Comparison of ENCODE assay signal across 8 mouse cellular contexts in the genomic region with DNA sequence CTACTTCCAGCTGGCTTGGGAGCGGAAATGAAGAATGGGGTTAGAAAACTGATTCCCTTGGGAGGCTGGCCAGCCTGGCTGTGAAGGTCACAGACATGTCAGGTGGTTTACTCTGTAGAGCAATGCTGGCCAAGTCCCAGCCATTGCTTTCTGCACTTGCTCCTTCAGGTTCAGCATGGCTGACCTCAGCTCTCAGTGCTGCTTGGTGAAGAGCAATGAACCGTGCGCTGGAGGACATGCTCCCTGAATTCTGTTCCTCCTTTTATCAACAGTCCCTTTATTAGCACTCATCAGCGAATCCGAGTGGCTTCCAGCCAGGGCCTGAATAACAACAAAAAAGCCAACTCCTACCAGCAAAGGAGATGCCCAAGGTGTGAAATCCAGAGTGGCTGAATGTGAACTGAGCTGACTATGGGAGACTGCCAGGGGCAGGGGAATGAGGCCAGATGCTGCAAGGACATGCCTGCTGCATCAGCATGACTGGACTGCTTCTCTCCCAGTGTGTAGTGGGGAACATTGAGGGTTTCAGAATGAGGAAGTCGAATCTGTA. TPM values are rescaled to one million over a fixed set of nuclear protein-coding genes. Genes with fewer than 3 reads are reported as not detected.
A peak's percentile ranks its signal among the peaks of the same experiment; 100 is the strongest.
DNase-seq lines count a peak whose midpoint lies in the region; ATAC-seq lines count a peak whose summit lies in the region.

No protein-coding gene starts in this region.

- intact Hi-C loops in heart, postnatal 10 days (cut with DNase I) = loop anchor here (5.0 kb wide), 1 partner anchor 40 kb away; no protein-coding TSS in a partner anchor

- DNase-seq in urinary bladder, postnatal 14 days (ENCODE audit: low spot score) = peak; percentile 7
- no peak for DNase-seq in urinary bladder, postnatal 10 days (ENCODE audit: low spot score)
- DNase-seq in cerebellum, postnatal 25 days = peak; percentile 14 to 40
- peak; percentile 51 to 62 for DNase-seq in heart, postnatal 10 days
- DNase-seq in kidney, postnatal 4 days = peak; percentile 53 to 70
- DNase-seq in skeletal muscle tissue, adult 2 months (ENCODE audit: low read depth, low spot score) = peak; percentile 82

- peak; percentile 95 for ATAC-seq in megakaryocyte, adult 5-6 weeks (ENCODE audit: poor library complexity, severe bottlenecking)
- no peak for ATAC-seq in megakaryocyte-erythroid progenitor cell, adult 5-6 weeks (replicated peaks; ENCODE audit: low FRiP score, low TSS enrichment, poor library complexity, severe bottlenecking)

RNA-seq across cellular contexts. Expression of a gene that starts 10.3 kb away (rescaled TPM):
- 1 to 10 TPM; 2.9 to 9.4 TPM for total RNA-seq in heart, postnatal 10 days (2021)
- 48.9 and 55.2 TPM in 2 replicates for total RNA-seq in megakaryocyte, adult 5-6 weeks (2015)
- 36.2 and 37.2 TPM in 2 replicates for total RNA-seq in megakaryocyte, adult 5-6 weeks (2017)
- not detected in 2 replicates for total RNA-seq in megakaryocyte-erythroid progenitor cell, adult 5-6 weeks (2014; fragmentation: Nextera tagmentation)
- not detected in 2 replicates for total RNA-seq in megakaryocyte-erythroid progenitor cell, adult 5-6 weeks (2017)

RNA-seq across cellular contexts. Expression of a gene that starts 14.2 kb away (rescaled TPM):
- not detected for total RNA-seq in heart, postnatal 10 days (2021)
- 0.62 and 1.8 TPM in 2 replicates for total RNA-seq in megakaryocyte, adult 5-6 weeks (2015)
- total RNA-seq in megakaryocyte, adult 5-6 weeks (2017) = 0.18 TPM in 1 of 2 replicates, not detected in the other
- not detected in 2 replicates for total RNA-seq in megakaryocyte-erythroid progenitor cell, adult 5-6 weeks (2014; fragmentation: Nextera tagmentation)
- total RNA-seq in megakaryocyte-erythroid progenitor cell, adult 5-6 weeks (2017) = not detected in 2 replicates

RNA-seq across cellular contexts. Expression of a gene that starts 55.0 kb away (rescaled TPM):
- not detected for total RNA-seq in heart, postnatal 10 days (2021)
- not detected in 2 replicates for total RNA-seq in megakaryocyte, adult 5-6 weeks (2015)
- not detected in 2 replicates for total RNA-seq in megakaryocyte, adult 5-6 weeks (2017)
- total RNA-seq in megakaryocyte-erythroid progenitor cell, adult 5-6 weeks (2014; fragmentation: Nextera tagmentation) = not detected in 2 replicates
- total RNA-seq in megakaryocyte-erythroid progenitor cell, adult 5-6 weeks (2017) = not detected in 2 replicates
